Mouse (Mus musculus) cerebellum, adult 11-12 months (tissue): Measurements from ENCODE around the gene Ndel1.

ENCODE experiments used
- DNase-seq: peaks from one replicate; pipeline ENCODE4 v3.0.0; 2022

The Ndel1 gene

DNA sequence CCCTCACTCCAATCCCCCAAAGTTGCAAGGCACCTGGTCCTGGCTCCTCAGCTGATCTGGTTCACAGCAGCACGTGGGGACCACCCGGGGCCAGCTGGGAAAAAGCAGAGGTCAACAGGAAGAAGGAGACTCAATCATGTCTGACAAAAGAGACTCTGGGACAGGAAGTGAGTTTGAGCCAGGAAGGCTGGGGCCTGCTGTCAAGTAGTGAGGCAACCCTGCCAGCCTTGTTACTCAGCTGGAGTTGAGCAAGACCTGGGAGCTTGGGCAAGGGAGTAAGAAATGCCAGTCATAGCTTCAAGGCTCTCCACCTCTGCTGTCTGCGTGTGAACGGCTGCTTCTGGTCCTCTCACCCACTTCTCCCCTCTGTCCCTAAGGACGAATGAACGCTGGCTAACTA, at the start of gene Ndel1:
TSS of gene Ndel1 (minus strand) at position 111 of the 400 bp plus-strand sequence.
- no peak for DNase-seq

DNA sequence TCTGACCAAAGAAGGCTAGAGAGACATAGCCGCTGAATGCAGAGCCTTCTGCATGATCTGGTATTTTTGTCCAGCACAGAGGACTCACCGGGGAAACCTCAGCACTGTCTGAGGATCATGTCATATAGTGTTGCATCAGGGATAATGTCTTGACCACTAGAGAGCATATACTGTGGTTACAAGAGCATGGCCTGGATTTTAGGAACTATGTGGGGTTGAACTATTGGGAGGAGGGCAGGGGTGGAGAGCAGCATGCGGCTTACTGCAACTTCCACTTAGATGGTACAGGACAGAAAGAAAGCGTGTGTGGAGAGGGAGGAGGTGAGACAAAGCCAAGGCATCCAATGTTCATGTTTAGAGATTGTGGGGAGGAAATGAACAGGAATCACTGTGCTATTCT, 42.9 kb upstream of the Ndel1 start:
- DNase-seq = no peak

DNA sequence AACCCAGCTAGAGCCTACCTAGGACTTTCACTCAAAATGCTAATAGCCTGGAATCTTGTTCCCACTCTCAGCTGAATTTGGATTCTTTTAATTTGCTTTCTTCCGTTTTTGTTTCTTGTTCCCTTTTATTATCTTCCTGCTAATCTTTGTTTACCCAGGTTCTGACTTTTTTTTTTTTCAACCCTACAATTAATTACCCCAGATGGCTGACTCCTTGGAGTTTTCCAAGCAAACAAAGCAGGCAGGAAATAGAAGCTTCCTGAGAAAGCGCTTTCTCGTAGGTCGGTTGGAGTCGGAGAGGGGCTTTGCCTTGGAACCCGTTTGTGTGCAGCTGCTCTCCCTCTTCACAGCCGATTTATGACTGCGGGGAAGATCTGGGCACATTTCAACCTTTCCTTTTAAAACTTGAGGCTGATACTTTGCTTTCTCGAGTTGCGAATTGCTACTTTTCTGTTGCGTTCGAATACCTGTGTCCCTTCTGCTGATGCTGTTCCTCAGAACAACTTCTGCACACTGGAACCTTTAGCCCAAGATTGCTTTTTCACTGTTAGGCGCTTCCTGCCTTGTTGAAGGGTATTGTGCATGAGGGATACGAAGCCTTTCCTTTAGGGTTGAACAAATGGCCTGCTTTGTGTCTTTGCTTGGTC, 40.0 kb upstream of the Ndel1 start:
- DNase-seq = no peak

DNA sequence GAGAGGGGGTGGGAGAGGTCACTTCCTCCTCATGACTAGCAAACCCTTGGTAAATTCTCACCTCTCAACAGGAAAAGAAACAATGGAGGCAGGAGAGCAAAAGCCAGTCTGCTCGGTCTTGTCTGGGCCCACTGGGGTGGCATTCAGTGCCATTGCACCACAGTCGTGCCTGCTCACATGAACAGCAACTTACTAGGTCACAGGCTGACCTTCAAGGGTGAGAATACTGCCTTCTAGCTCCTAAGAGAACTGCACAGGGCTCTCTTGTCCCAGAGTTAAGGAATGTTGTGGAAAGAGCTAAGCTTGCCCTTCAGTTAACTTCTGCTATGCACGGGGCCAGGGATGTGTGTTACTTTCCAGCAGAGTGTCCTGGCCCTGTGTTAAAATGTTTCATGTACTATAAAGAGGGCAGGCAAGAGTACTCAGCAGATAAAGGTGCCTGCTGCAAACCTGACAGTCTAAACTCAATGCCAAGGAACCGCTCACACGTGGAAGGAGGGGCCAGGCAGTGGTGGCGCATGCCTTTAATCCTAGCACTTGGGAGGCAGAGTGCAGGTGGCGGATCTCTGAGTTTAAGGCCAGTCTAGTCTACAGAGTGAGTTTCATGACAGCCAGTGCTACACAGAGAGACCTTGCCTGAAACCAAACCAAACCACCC, 37.3 kb upstream of the Ndel1 start:
- DNase-seq = no peak

DNA sequence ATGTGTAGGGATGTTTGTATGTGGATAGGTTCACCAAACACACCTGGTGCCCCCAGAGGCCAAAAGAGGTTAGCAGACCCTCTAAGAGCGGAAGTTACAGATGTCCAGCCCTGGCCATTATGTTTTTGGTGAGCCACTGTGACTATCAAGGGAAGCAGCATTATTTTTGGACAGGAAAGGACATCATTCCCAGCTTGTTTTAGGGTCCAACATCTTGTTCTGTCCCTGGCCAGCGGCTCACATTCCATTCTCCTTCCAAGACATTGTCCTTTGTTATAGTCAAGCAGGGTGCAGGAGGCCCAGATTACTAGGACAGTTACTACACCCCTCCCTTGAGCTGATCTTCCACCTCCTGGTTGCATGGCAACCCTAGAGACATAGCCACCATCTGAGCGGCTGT, 35.6 kb upstream of the Ndel1 start:
- no peak for DNase-seq

DNA sequence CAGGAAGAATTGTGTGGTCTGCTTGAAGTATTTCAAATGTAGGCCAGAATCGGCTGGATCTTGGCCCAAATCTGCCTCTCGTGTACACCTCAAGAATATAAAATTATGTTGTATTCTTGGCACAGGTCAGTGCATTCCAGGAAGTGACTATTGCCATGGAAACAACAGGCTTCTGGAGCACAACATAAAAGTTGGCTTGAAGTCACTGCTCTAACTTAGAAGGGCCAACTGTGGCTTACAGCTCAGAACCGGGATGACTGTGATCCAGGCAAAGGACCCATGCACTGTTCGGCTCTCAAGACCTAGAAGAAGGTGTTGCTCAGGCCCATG, 34.8 kb upstream of the Ndel1 start:
- no peak for DNase-seq

DNA sequence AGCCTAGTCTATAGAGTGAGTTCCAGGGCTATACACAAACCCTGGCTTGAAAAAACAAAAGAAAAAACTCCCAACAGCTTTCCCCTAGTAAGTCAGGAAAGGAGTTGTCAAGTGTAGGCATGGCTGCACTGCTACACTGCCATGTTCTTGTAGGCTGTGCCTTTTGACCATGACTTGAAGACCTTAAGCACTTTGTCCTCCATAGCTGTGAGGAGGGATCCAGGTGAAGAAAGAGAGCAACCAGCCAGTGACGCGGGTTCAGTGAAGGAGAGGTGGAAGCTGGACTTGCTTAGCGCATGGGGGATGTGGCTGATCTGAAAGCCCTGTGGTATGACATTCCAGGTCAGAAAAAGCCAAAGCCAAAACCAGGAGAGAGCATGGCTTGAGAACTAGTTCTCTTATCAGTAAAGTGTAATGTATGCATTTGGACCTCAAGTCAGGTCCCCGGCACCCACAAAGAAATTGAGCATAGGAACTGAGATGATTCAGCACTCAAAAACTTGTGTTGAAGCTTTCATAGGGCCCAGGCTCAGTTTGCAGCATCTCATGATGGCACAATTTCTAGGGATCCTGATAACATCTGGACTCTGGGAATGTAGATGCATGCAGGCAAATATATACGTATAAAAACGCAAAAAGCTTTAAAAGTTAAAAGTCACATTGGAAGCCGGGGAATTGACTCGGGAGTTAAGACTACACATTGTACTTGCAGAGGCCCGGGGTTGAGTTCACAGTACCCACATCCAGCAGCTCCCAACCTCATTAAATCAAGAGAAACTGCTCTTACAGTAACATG, 34.2 kb upstream of the Ndel1 start:
- no peak for DNase-seq

DNA sequence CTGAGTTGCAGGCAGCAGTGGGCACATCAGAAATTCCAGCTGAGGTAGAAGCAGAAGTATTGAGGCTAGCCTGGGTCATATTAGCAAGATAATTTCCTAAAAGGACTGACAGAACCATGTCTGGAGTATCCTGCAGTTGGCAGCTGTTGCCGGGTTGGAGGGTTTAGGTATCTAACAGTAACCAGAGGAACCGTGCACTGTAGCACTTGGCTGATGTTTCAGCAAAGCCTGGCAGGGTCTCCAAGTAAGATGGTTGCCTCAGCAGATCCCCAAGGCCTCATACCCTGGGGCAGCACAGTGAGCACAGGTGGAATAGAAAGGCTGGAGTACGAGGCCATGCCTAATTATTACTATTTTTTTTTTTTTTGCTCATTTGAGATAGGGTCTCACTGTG, 33.5 kb upstream of the Ndel1 start:
- no peak for DNase-seq

DNA sequence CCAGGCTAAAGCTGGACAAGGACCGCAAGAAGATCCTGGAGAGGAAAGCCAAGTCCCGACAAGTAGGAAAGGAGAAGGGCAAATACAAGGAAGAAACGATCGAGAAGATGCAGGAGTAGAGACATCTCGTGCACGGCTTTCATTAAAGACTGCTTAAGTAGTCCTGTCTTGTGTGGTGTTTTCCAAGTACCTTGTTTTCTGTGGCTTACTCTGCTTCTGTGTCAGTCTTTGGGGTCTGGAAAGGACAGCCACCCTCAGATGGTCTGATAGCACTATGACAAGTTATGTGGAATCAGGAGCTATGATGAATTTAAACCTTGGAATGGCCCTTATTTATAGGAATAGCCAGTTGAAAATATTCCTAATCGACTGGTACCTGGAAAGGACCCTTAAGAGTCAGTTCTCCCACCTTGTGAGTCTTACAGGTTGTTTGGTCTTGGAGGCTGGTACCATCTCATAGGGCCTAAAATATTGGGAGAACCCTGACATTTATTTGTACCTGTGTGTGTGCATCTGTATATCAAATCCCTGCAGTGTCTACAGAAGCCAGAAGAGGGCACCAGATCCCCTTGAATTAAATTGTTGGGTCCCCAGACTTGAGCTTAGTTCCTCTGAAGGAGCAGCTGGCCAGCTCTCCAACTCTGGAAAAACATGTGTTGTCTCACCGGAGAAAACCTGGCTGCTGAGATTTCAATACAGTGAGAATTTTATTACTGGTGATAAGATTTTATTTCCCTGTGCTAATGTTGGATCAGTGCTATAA, 32.9 kb upstream of the Ndel1 start:
- peak; percentile 59 for DNase-seq

DNA sequence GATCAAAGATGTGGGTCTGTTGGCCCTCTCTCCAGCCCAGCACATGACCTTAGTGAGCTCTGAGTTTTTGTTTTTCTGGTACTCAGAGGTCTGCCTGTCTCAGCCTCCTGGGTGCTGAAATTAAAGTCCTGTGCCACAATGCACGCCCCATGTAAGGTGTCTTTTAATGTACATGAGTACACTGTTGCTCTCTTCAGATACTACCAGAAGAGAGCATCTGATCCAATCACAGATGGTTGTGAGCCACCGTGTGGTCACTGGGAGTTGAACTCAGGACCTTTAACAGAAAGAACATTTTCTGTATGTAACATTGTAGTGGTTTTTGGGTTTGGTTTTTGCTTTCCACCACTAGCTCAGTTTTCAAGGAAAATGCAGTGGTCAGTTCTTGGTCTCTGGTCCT, 32.1 kb upstream of the Ndel1 start:
- DNase-seq = no peak

DNA sequence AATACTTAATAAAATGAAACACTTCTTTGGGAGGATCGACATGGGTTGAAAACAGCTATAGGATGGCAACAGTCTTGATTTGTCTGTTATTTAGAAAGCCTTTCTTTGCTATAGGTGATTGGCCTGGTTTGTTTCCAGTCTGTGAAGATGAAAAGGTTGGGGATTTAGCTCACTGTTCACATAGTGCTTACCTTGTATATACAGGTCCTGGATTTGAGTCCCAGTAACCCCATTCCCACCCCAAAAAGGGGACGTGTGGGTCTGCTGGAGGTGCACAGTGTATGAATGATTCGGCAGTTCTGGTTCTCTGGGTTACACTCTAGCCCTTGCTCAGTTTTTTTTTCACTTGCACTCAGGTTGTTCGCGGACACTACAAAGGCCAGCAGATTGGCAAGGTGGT, 31.2 kb upstream of the Ndel1 start:
- DNase-seq = no peak

DNA sequence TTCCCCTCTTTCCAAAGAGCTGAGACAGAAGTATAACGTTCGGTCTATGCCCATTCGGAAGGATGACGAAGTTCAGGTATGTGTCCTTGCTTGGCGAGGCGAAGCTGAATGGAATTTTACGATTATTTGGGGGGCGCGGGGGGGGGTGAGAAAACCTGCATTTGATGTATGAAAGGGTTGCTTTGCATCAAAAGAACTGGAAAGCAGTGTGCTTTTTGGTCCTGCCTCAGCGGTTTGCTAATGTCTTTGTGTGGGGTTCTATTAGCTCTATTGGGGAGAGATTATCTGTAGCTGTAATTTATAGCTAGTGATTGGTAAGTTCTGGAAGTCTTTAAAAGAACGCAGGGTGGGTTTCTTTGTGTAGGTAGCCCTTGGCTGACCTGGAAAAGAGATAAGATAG, 30.7 kb upstream of the Ndel1 start:
- DNase-seq = no peak

DNA sequence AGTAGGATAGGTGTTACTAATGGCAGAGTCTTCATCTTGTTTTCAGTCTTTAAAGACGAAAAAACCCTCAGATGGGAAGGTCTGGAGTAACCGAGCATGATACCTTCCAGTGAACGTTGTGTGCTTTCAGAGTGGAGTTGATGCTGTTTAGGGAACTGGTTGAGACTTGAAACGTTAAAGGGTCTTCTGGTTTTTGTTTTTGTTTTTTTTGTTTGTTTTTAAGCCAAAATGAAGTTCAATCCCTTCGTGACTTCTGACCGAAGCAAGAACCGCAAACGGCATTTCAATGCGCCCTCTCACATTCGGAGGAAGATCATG, 30.3 kb upstream of the Ndel1 start:
- DNase-seq = no peak

DNA sequence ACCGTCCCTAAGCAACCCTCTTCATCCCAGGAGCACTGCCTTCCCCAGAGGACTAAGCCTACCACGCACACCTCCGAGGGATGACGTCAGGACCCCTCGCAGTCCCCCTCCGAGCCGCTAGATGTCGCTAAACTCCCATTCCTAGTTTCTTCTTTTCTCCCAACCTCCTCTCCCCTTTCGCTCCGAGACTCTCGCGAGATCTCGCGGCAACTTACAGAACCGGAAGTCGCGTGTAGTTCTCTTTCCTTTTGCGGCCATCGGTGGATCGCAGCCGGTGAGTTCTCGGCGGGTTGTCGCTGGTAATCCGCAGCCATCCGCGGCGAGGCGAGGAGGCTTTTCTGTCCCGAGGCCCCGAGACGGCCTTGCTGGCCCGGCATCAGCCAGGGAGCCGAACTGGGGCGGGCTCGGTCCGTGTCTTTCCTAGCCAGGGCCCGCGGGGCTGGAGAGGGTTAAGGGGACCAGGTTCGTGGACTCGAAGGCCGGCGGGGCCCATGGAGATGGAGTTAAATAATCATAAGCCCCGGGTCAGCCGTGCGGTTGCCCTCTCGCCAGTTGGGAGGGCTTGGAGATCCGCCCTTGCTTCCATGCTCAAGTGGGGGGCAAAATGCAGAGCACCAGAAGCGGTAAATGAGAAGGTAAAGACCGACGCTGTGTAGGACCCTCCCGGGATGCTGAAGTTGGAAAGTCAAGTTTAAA, 29.8 kb upstream of the Ndel1 start, which contains the start of gene Rpl26:
TSS of gene Rpl26 (plus strand) at position 233 of the 696 bp plus-strand sequence.
- DNase-seq = peak; percentile 98

DNA sequence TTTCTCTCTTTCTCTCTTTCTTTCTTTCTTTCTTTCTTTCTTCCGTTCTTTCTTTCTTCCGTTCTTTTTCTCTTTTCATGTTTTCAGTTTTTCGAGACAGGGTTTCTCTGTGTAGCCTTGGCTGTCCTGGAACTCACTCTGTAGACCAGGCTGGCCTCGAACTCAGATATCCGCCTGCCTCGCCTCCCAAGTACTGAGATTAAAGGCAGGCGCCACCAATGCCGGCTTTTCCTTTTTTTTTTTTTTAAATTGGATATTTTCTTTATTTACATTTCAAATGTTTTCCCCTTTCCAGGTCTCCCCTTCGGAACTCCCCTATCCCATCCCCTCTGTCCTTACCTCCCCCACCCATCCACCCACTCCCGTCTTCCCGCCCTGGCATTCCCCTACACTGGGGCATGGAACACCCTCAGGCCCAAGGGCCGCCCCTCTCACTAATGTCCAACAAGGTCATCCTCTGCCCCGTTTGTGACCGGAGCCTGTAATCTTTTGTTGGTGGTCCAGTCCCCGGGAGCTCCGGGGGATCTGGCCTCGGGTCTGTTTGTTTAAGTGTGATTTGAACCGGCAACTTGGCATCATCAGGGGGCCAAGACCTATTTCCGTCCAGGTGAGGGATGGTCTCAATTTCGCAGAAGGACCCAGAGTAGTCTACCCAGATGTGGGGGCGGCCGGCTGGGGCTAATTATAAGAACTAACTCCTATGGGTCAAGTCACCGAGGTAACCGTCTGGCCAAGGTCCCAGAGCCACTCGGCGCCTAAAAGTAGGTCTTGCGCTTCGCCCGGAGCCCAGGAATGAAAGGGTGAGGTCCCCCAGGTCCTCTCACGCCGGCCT, 29.1 kb upstream of the Ndel1 start:
- DNase-seq = no peak

DNA sequence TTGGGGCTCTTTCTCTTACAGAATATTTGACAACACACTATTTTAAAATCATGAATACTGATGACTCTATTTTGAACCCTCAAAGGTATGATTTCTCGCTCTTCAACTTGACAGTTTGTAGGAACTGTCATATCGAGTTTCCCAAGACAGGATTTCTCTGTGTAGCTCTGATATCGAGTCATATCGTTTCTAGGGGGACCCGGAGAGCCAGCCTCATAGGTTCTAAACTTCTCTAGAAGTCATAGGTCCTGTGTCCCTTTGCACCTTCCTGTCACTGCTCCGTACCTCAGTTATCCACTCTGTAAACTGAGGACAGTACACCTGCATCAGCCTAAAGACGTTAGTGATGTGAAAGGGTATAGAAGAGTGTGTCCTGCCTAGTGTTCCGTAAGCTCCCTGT, 28.2 kb upstream of the Ndel1 start:
- DNase-seq = no peak

DNA sequence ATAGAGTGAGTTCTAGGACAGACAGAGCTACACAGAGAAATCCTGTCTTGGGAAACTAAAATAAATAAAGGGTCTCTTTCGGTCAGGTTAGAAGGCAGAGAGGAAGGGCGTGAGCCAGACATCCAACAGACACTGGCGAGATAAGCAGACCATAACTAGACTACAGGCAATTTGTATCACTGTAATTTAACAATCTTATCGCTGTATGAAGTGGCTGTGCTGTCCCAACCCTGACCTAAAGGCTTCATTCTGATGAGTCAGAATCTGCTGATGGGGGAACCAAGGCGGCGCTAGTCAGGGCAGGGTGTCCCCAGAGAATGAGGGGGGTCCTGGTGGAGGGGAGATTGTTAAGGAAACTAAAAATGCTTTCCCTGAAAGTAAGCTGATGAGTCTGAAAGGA, 27.1 kb upstream of the Ndel1 start:
- no peak for DNase-seq

DNA sequence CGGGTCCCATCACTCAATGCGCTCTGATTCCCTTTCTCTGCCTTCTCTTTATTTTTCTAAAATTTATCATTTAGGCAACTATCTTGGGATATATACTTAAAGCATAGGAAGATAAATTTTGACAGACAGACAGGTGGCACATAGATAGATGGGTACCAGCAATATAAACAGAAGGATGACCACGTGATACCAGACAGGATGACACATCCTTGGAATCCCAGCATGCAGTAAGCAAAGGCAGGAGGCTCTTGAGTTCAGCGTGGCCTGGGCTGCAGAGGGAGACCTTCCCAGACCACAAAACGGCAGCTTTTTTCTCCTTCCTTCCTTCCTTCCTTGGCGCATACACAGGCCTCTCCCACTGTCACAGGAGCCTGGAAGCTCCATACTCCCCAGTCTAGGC, 26.2 kb upstream of the Ndel1 start:
- DNase-seq = no peak

DNA sequence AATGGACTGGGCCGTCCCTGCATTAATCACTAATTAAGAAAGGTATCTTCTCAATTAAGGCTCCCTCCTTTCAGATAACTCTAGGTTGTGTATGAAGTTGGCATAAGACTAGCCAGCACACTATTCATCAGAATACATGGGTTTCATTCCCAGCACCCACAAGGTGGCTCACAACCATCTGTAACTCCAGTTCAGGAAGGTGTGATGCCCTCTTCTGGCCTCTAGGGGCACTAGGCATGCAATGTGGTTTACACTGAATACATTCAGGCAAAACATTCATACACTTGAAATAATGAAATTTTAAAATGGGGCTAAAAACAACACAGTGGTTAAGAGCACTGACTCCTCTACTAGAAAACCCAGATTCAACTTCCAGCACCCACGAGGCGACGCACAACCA, 25.5 kb upstream of the Ndel1 start:
- no peak for DNase-seq

DNA sequence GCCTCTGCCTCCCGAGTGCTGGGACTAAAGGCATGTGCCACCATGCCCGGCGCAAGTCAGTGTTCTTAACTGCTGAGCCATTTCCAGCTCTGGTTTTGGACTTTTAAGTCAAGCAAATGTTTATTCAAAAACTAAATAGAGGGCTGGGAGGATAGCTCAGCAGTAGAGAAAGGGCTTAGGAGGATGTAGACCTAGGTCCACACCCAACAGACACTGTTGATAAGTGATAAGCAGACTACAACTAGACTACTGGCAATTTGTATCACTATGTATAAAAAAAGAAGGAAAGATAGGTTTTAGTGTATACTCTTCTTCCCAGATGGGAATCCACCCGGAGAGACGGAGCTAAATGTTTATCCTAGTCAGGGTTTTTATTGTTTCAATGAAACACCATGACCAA, 24.6 kb upstream of the Ndel1 start:
- DNase-seq = no peak

DNA sequence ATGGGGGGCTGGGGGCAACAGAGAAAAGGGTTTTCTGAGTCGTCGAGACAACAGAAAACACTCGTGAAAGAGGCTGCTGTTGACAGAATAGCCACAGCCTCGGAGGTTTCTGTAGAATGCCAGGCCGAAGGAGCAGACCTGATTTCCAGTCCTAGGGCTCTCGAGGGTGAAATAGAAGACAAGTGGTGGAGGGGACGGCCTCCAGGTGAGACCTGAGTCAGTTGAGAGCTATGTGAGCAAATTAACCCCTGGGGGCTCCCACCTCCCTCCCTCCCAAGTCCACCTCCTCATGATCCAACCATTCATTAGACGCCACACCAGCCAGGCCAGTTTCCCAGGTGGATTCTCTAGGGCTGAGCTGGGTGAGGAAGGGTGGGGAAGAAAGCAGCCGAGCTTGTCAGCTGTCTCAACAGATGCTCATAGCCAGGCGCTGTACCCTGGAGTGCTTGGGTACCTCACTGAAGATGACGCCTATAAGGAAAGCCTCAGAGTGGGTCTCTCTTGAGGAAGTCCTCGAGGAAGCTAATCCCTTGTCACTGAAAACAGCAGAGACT, 22.3 kb upstream of the Ndel1 start:
- no peak for DNase-seq
